Mouse (Mus musculus) midbrain, postnatal 0 days (tissue): ENCODE data around the gene Amdhd1. TPM values are rescaled to one million over a fixed set of nuclear protein-coding genes. Genes with fewer than 3 reads are reported as not detected.

Experiments
- ATAC-seq: fragments of 200-750 bp; cut with Nextera tagmentation; 2 replicates; pipeline ENCODE4 v1.8.0; 2017; ENCODE audit warnings: moderate number of reproducible peaks, mild to moderate bottlenecking, moderate TSS enrichment, moderate library complexity; ENCODE audit not compliant: low FRiP score
- DNase-seq: peaks from one replicate; pipeline ENCODE4 v3.0.0-alpha.2; 2015; ENCODE audit warnings: low spot score
- H3K27ac ChIP-seq: fragments of 300-500 bp; sonication (generic); 2 replicates; pipeline ENCODE4 v1.5.1; 2014; ENCODE audit warnings: low read depth, mild to moderate bottlenecking, low read length, mixed read lengths
- H3K27me3 ChIP-seq: fragments of 300-500 bp; sonication (generic); 2 replicates; pipeline ENCODE4 v1.6.1; 2014; ENCODE audit warnings: low read length, control low read depth, mixed read lengths; ENCODE audit not compliant: insufficient read depth
- H3K36me3 ChIP-seq: fragments of 300-500 bp; sonication (generic); 2 replicates; pipeline ENCODE4 v1.6.1; 2014; ENCODE audit warnings: low read length, control low read depth, mixed read lengths; ENCODE audit not compliant: insufficient read depth
- H3K4me1 ChIP-seq: fragments of 300-500 bp; sonication (generic); 2 replicates; pipeline ENCODE4 v1.6.1; 2014; ENCODE audit warnings: mild to moderate bottlenecking, control low read depth, antibody characterized with exemption, low read length, mixed read lengths; ENCODE audit not compliant: insufficient read depth
- H3K4me2 ChIP-seq: fragments of 300-500 bp; sonication (generic); 2 replicates; pipeline ENCODE4 v1.6.1; 2014; ENCODE audit warnings: low read depth, mild to moderate bottlenecking, low read length, mixed read lengths; ENCODE audit not compliant: poor library complexity, severe bottlenecking
- H3K4me3 ChIP-seq: fragments of 300-500 bp; sonication (generic); 2 replicates; pipeline ENCODE4 v1.5.1; 2014; ENCODE audit warnings: low read depth, mild to moderate bottlenecking, low read length, moderate library complexity
- H3K9ac ChIP-seq: fragments of 300-500 bp; sonication (generic); replicated peaks from 2 replicates; pipeline ENCODE4 v1.6.1; 2014; ENCODE audit warnings: mild to moderate bottlenecking, low read length, moderate library complexity, mixed read lengths; ENCODE audit not compliant: poor library complexity, severe bottlenecking
- H3K9me3 ChIP-seq: fragments of 300-500 bp; sonication (generic); 2 replicates; pipeline ENCODE4 v1.6.1; 2016; ENCODE audit warnings: low read length, control low read depth
- CTCF ChIP-seq: IDR thresholded peaks from 2 replicates; pipeline ENCODE4 v1.5.1; 2016; ENCODE audit warnings: antibody characterized with exemption, mild to moderate bottlenecking
- WGBS: fragments of 180-500 bp; shearing (Covaris S2); extraction: QIAGEN DNeasy Blood & Tissue Kit; methylation state at CpG from one replicate; pipeline ENCODE4 v1.1.7; 2014; 5-methylcytosine and 5-hydroxymethylcytosine counted together
- polyA plus RNA-seq: library from polyadenylated mRNA; unstranded; fragments of >200 nt; fragmentation: Nextera tagmentation; extraction: Ambion mirVana; gene quantifications from 2 replicates; pipeline ENCODE4 v1.2.1, GENCODE M21; 2015
- total RNA-seq: library from RNA; depleted of rRNA; stranded (reverse); fragments of >200 nt; gene quantifications from 2 replicates; pipeline ENCODE4 v1.2.3, GENCODE M21; 2014

Gene Amdhd1
- total and polyA plus RNA-seq, 2 experiments from 2014 or later = 0.07 TPM; not detected in 1

DNA sequence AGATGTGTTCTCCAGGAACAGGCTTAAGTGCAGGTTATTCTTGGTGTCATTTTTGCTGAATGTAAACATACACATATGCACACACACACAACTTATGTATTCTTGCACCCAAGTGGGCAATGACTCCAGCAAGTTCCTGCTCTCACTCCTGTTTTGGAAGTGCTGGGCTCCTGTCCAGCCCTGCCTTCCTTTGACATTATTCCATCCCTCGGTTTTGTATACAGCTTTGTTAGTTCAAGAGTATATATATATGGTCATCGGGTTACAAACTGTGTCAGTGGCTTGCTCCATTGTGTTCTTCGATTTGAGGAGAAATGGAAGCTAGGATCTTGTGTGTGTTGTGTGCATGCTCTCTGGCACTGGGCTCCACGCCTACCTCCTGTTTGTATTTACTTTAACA lies 21.6 kb downstream of the Amdhd1 start:
- H3K36me3 ChIP-seq = no peaks in the 10 kb centered on the region
- no peaks in the 10 kb centered on the region for H3K9me3 ChIP-seq
- WGBS = 92% methylated on average over 4 of the region's 4 CpGs
- no peak for TF ChIP-seq CTCF
- no peak overlapping the region for H3K4me2 ChIP-seq
- ATAC-seq (no peak), DNase-seq (no peak)
- no peak overlapping the region for H3K9ac ChIP-seq
- H3K27me3 ChIP-seq = no peaks in the 10 kb centered on the region
- H3K4me1 ChIP-seq = no peaks in the 10 kb centered on the region
- H3K27ac ChIP-seq = no peak overlapping the region
- no peak overlapping the region for H3K4me3 ChIP-seq

DNA sequence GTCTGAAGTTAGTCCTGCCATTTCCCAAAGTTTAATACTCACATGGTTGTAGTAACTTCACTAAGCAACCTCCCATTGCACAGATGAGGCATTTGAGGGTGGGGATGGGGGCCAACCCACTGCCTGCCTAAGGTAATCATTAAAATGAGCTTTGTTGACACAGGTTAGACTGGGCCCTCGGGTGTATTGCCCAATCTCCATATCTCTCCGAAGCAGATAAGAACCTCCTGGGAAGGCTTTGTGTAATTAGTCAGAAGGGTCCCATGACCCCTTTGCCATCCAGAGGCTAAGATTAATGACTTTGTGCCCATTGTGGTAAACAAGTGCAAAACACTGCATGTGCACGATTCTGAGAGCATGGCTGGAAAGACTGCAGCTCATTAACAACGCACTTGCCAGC lies 22.1 kb downstream of the Amdhd1 start:
- H3K27me3 ChIP-seq = no peaks in the 10 kb centered on the region
- DNase-seq (no peak), ATAC-seq (no peak)
- H3K9ac ChIP-seq = no peak overlapping the region
- H3K9me3 ChIP-seq = no peaks in the 10 kb centered on the region
- 68% methylated on average over 4 of the region's 4 CpGs for WGBS
- no peak for TF ChIP-seq CTCF
- no peak overlapping the region for H3K4me2 ChIP-seq
- no peak overlapping the region for H3K4me3 ChIP-seq
- H3K27ac ChIP-seq = no peak overlapping the region
- H3K36me3 ChIP-seq = no peaks in the 10 kb centered on the region
- no peaks in the 10 kb centered on the region for H3K4me1 ChIP-seq

DNA sequence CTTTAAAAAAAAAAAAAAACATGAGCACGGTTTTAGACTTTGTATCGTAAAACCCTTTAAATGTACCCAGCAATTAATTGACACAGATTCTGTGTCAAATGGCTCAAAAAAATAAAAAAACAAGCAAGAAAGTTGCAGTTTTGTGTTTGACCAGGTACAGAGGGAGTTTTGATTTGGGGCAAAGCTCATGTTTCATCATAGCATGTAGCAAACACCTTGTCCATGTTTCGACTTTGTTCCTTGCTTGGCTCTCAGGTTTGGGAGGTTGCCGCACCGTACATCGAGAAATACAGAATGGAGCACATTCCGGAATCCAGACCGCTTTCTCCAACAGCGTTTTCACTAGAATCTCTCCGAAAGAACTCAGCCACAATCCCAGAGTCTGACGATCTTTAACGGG lies 23.9 kb downstream of the Amdhd1 start:
- Histone ChIP-seq H3K4me2 (no peak overlapping the region), H3K27ac (no peak overlapping the region), H3K36me3 (no peaks in the 10 kb centered on the region), H3K9me3 (no peaks in the 10 kb centered on the region), H3K4me1 (no peaks in the 10 kb centered on the region), H3K27me3 (no peaks in the 10 kb centered on the region), H3K9ac (no peak overlapping the region), H3K4me3 (no peak overlapping the region)
- DNase-seq (no peak), ATAC-seq (no peak)
- no peak for TF ChIP-seq CTCF
- 89% methylated on average over 12 of the region's 12 CpGs for WGBS

DNA sequence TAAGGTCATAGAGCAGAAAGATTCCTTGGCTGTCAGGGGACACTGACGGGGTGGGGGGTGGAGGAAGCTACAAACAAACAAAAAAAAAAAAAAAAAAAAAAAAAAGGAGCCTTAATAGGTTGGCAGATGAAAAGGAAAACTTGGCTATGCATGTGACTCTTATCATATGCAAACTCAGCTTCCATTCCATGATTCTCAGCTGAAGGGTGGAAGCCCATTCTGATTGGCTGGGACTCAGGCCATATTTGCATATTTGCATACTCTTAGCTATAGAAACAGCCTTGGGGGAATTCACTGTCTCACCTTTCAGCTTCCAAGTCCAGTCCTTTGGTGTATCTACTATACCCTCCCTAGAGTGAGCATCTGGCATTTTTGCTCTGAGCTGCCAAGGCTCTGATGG lies 24.4 kb downstream of the Amdhd1 start:
- no peak for ATAC-seq
- Histone ChIP-seq H3K9me3 (no peaks in the 10 kb centered on the region), H3K4me1 (no peaks in the 10 kb centered on the region), H3K4me2 (no peak overlapping the region), H3K4me3 (no peak overlapping the region), H3K9ac (no peak overlapping the region), H3K27me3 (no peaks in the 10 kb centered on the region), H3K27ac (no peak overlapping the region), H3K36me3 (no peaks in the 10 kb centered on the region)
- DNase-seq = peak; percentile 38
- TF ChIP-seq CTCF = no peak
- 38% methylated on average over 1 of the region's 1 CpGs for WGBS

DNA sequence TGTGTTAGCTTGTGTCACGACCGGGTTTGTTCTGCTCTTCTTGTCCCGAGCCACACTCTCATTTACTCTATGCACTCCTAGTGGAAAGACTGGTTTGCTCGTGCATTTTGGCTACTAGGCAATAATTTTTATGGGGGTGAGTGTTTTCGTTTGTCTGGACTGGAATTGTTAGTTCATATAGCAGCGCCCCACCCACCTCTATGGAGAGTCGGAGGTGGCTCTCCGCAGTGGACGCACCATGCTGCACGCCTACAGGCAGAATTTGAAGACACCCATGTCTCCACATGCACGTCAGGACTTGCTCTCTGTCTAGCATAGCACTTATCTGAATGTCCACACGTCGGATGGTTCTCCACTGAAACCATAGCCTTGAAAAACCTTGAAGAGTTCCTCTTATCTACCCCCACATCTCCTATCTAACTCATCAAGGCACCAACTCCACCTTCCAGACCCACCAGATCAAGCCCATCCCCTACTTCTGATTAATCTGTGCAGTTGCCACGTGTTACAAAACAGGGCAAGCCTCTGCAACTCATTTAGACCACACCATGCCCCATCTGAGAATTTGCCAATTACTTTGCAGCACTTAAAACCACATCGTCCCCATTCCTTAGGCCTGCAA lies 30.2 kb downstream of the Amdhd1 start:
- no peak for TF ChIP-seq CTCF
- no peak overlapping the region for H3K27ac ChIP-seq
- H3K9ac ChIP-seq = no peak overlapping the region
- H3K27me3 ChIP-seq = no peaks in the 10 kb centered on the region
- H3K4me3 ChIP-seq = no peak overlapping the region
- no peaks in the 10 kb centered on the region; the same call in 1 of the 2 replicates for H3K4me1 ChIP-seq
- H3K36me3 ChIP-seq = no peaks in the 10 kb centered on the region
- no peaks in the 10 kb centered on the region for H3K9me3 ChIP-seq
- no peak overlapping the region for H3K4me2 ChIP-seq
- DNase-seq (no peak), ATAC-seq (no peak)
- WGBS = 91% methylated on average over 15 of the region's 15 CpGs

DNA sequence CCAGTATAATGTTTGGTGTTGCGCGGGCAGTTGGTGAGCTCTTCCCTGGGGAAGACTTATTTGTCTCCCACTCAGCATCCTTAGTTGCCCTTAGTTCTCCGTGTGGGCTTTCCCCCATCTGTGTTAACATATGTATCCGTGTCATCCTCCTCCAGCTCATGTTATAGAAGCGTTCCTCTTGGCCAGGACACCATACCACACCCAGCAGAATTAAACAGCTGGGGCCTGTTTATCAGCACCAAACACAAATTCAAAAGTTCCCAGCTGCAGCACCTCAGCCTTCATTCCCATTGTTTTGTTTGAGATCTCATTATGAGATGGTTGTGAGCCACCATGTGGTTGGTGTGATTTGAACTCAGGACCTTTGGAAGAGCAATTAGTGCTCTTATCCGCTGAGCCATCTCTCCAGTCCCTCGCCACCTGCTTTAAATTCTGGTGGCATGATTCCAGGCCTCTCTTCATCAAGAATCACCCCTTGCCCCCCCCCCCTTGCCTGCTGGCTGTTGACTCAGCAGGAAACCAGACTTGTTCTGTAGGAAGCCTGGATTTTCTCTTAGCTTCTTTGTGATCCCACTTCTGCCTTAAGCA lies 31.4 kb downstream of the Amdhd1 start:
- H3K9ac ChIP-seq = no peak overlapping the region
- no peak overlapping the region for H3K4me3 ChIP-seq
- no peak for TF ChIP-seq CTCF
- 69% methylated on average over 7 of the region's 7 CpGs for WGBS
- no peaks in the 10 kb centered on the region; the same call in 1 of the 2 replicates for H3K4me1 ChIP-seq
- no peaks in the 10 kb centered on the region for H3K27me3 ChIP-seq
- no peaks in the 10 kb centered on the region for H3K9me3 ChIP-seq
- ATAC-seq = no peak
- H3K27ac ChIP-seq = no peak overlapping the region
- DNase-seq = peak; percentile 21
- no peaks in the 10 kb centered on the region for H3K36me3 ChIP-seq
- H3K4me2 ChIP-seq = no peak overlapping the region
